Mouse (Mus musculus) spleen, adult 2 months (tissue): ENCODE measurements at regions not wholly inside any gene's neighbourhood (a gene's known extent, or its start where the extent isn't known, plus 50 kb on each side); places are given as distances from the start of the nearest gene placed in this dataset.

Experiments used
- CTCF ChIP-seq: fragments of 200-500 bp; IDR thresholded peaks from 2 replicates; pipeline ENCODE4 v1.5.1; 2011; ENCODE audit warnings: mild to moderate bottlenecking, inconsistent platforms; ENCODE audit not compliant: insufficient read depth, insufficient read length, insufficient replicate concordance; ENCODE audit errors: extremely low read depth
- POLR2A ChIP-seq: fragments of 200-500 bp; IDR thresholded peaks from 2 replicates; pipeline ENCODE4 v1.6.1; 2011; ENCODE audit warnings: low read depth, low read length, inconsistent platforms

- TF ChIP-seq CTCF = no peak
- no peak for TF ChIP-seq POLR2A
Observed at GRCm38 (mm10) chr13:45302796-45303195, 86.7 kb upstream of the Mylip start.
